Comparison of ENCODE assay signal across 8 mouse cellular contexts in genomic region chr7:75609456-75610262, GRCm38 (mm10).
DNase-seq lines count a peak whose midpoint lies in the region; ATAC-seq lines count a peak whose summit lies in the region.

No protein-coding gene starts in this region.

- peak; percentile 48 for DNase-seq in urinary bladder, postnatal 14 days (ENCODE audit: low spot score)
- DNase-seq in urinary bladder, adult 18-20 months (ENCODE audit: low spot score in 2 of 2) = no peak
- peak; percentile 69 to 82 for DNase-seq in kidney, postnatal 36 days
- DNase-seq in cerebellum, postnatal 25 days = no peak
- DNase-seq in left cerebral cortex, postnatal 25 days (ENCODE audit: low spot score in 2 of 2) = no peak

- no peak for ATAC-seq in heart, embryonic 11.5 days (replicated peaks; ENCODE audit: insufficient number of reproducible peaks, low FRiP score, low TSS enrichment)
- peak; percentile 73 for ATAC-seq in neutrophil, adult 5-6 weeks (ENCODE audit: extremely low read depth, insufficient number of reproducible peaks, low FRiP score, poor library complexity, severe bottlenecking)
- ATAC-seq in hindbrain, embryonic 13.5 days (ENCODE audit: low FRiP score) = no peak

- H3K4me1 ChIP-seq in heart, embryonic 11.5 days (ENCODE audit: control insufficient read depth, insufficient read depth, low read length) = peaks cover 55% of the 10 kb centered on the region
- H3K4me1 ChIP-seq in hindbrain, embryonic 13.5 days (replicated peaks) = no peaks in the 10 kb centered on the region

- peaks cover 16% of the 10 kb centered on the region for H3K36me3 ChIP-seq in heart, embryonic 11.5 days (ENCODE audit: control insufficient read depth, insufficient read depth, low read length)
- H3K36me3 ChIP-seq in hindbrain, embryonic 13.5 days = peaks cover 22% of the 10 kb centered on the region; the same call in 1 of the 2 replicates

- H3K27ac ChIP-seq in heart, embryonic 11.5 days (ENCODE audit: low read depth, low read length) = peak overlapping the region; percentile 89
- no peak overlapping the region for H3K27ac ChIP-seq in hindbrain, embryonic 13.5 days

- 78% methylated on average over 14 of the region's 14 CpGs for WGBS in heart, embryonic 11.5 days (ENCODE audit: insufficient replicate concordance)
- WGBS in hindbrain, embryonic 13.5 days = 88% methylated on average over 14 of the region's 14 CpGs

- no peak overlapping the region for H3K4me3 ChIP-seq in heart, embryonic 11.5 days (ENCODE audit: low read depth, low read length)
- no peak overlapping the region for H3K4me3 ChIP-seq in hindbrain, embryonic 13.5 days

- intact Hi-C loops in left cerebral cortex, postnatal 25 days (cut with DNase I) = no loop called here

- no peak overlapping the region for H3K4me2 ChIP-seq in heart, embryonic 11.5 days
- H3K4me2 ChIP-seq in hindbrain, embryonic 13.5 days = no peak overlapping the region

- H3K9me3 ChIP-seq in heart, embryonic 11.5 days (replicated peaks; ENCODE audit: control insufficient read depth, low read length) = no peaks in the 10 kb centered on the region
- no peaks in the 10 kb centered on the region for H3K9me3 ChIP-seq in hindbrain, embryonic 13.5 days

- H3K9ac ChIP-seq in heart, embryonic 11.5 days (ENCODE audit: low read depth, low read length) = no peak overlapping the region; the same call in 1 of the 2 replicates
- H3K9ac ChIP-seq in hindbrain, embryonic 13.5 days = no peak overlapping the region

- H3K27me3 ChIP-seq in heart, embryonic 11.5 days (ENCODE audit: control insufficient read depth, insufficient read depth, low read length) = no peaks in the 10 kb centered on the region
- no peaks in the 10 kb centered on the region for H3K27me3 ChIP-seq in hindbrain, embryonic 13.5 days

Comparison
In these comparisons a context has a peak if more than half of its experiments do, and no peak if none do; other contexts are left out.
1. DNase-seq: peak in urinary bladder, postnatal 14 days (single experiment) and kidney, postnatal 36 days (2 of 2); none in urinary bladder, adult 18-20 months (0 of 2), cerebellum, postnatal 25 days (0 of 2) and left cerebral cortex, postnatal 25 days (0 of 2).